Mouse (Mus musculus) stomach, postnatal 0 days (tissue): ENCODE data around the gene Gm49027.

ENCODE experiments used
- CTCF ChIP-seq: IDR thresholded peaks from 2 replicates; pipeline ENCODE4 v1.5.1; 2016; ENCODE audit warnings: antibody characterized with exemption, low read depth, mild to moderate bottlenecking, moderate library complexity
- EP300 ChIP-seq: optimal IDR thresholded peaks from 2 replicates; pipeline ENCODE3; 2016; ENCODE audit warnings: antibody characterized with exemption

GRCm38 (mm10) chr5:123499717-123500116 is 25.6 kb downstream of the Gm49027 start:
- TF ChIP-seq EP300 (no peak), CTCF (peak; percentile 74)
